Mouse (Mus musculus): ENCODE results near the gene Bsn.
"Not testable (repeated sequence)": the region's sequence is repeated elsewhere in the genome, so short reads cannot be mapped to it uniquely, and the experiment has no call there.

The Bsn gene

DNA sequence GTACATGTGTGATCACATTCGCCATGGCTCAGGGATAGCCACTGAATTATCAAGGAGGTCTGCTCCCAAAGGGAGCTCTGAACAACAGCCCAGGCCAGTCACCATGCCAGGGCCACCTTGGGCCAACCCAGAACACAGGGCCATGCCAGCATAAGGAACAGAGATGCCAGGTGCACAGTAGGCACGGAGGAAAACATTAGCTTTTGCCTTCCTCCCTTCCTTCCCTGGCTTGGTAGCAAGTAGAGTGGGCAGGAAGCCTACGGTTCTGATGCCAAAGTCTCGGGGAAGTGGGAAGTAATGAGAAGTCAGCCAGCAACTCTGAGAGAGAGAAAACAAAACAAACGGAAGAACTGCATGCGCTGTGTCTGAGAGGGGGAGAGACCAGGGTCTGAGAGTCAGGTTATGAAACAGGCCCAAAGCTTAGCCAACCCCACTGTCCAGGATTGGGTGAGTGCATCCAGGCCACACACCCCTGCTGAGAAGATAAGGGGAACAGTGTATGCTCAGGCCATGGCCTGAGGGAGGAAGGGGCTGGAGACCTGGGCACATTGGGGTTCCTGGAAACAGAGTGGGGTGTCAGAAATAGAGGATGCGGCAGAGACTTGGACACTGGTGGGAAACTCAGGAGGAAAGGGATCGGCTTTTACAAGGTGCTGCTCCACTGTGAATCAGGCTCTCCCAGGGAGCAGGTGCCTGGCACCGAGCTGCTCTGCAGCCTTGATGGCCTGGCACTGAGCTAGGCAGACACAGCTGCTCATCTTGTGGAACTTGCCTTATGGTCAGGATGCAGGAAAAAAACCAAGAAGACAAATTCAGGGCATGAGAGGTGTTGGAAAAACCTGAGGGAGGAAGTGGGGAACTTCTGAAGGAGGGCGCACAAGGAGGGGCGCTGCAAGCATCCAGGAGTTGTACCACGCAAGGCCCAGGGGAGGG lies 36.4 kb downstream of the Bsn start:
- no peak for DNase-seq (ENCODE audit: extremely low spot score, low spot score)

DNA sequence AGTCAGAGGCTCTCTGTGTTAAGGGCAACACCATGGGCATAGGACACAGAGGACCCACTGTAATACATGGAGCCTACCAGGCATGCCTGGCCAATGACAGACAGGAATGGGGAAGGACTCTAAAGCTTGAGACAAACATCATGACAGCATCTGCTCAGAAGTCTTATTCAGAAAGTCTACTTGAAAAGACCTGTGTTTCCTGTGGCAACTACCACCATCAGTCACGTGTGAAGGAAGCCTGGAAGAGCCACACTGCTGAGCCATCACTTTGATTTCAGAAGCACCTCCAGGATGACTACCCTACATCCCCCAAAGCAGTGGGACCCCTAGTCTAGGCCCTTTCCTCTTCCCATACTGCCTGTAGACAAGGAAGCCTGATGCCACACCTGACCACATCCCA lies 39.7 kb downstream of the Bsn start:
- DNase-seq (ENCODE audit: extremely low spot score, low spot score) = no peak

- DNase-seq (ENCODE audit: extremely low spot score, low spot score) = no peak
Measured at GRCm38 (mm10) chr9:108149817-108150216, 40.4 kb downstream of the Bsn start.

- DNase-seq (ENCODE audit: extremely low spot score, low spot score) = no peak
Measured at GRCm38 (mm10) chr9:108147606-108148005, 42.6 kb downstream of the Bsn start.

DNA sequence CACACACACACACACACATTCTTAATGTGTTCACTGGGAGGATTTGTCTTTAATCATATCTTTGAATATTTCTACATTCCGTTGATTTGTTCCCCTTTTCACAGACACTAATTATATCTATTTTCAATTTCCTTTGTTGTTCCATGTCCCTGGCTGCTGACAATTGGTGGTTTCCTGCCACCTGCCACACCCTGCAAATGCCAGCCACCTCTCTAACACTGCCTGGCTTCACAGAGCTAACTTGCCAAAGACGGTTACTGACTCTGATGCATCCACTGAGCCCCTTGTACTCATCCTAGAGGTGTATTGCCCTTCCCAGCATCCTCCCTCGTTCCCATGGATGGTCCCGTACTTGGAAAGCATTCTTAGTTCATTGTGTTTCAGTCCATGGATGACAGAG lies 43.7 kb downstream of the Bsn start:
- DNase-seq (ENCODE audit: extremely low spot score, low spot score) = no peak

DNA sequence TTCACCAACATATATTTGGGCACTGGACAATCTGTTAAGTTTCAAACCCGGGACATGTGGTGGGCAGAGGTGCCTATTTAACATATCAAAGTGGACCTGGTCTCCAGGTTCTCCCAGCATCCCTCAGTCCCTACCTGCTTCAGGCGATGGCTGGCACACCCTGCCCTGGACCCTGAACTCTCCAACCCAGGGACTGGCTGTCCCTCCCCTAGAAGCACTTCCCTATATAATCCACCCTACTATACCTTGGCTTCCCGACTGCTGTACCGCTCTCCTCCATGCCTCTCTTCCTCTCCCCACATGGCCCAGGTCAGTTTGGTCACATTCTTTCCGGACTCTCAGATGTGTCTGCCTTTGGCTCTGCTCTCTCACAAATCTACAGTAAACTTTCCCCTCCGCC lies 44.4 kb downstream of the Bsn start:
- DNase-seq (ENCODE audit: extremely low spot score, low spot score) = no peak

GRCm38 (mm10) chr9:108144371-108145270 lies 45.6 kb downstream of the Bsn start:
- no peak for DNase-seq (ENCODE audit: extremely low spot score, low spot score)

DNA sequence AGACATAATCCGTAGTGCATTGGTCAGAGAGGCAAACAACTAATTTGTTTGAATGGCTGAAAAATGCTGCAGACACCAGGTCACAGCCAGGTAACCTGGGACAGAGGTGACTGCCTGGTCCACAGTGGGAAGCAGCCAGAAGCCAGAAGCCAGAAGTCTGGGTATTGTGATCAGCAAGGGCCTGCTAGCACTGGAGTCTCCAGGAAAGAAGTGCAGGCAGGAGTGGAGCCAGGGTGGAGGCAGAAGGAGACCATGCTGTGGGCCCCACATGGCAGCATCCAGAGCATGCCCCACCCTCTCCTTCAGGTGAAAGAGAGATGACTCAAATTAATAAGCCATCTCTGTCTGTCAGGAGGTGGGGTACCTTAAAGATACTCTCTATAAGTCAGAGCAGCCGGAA lies 46.7 kb downstream of the Bsn start:
- no peak for DNase-seq (ENCODE audit: extremely low spot score, low spot score)

DNA sequence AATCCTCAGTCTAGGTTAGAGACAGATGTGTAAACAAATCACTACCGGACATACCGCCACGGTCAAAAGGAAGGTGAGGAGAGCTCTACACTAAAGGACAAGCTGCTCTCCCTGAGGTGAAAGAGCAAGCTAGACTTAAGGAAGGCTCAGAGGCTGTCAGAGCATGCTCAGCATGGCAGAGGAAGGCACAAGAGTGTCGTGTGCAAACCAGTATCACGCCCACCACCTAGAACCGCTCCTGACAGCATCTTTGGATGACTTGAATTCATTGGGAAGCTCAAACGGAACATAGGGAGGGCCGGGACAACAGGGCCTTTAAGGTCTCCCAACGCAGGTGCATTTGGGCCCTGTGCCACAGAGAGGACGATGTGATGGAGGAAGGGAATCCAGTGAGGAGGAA lies 48.8 kb downstream of the Bsn start:
- DNase-seq (ENCODE audit: extremely low spot score, low spot score) = no peak

- no peak for DNase-seq (ENCODE audit: extremely low spot score, low spot score)
Measured at GRCm38 (mm10) chr9:108139963-108140695, 50.1 kb downstream of the Bsn start.

DNA sequence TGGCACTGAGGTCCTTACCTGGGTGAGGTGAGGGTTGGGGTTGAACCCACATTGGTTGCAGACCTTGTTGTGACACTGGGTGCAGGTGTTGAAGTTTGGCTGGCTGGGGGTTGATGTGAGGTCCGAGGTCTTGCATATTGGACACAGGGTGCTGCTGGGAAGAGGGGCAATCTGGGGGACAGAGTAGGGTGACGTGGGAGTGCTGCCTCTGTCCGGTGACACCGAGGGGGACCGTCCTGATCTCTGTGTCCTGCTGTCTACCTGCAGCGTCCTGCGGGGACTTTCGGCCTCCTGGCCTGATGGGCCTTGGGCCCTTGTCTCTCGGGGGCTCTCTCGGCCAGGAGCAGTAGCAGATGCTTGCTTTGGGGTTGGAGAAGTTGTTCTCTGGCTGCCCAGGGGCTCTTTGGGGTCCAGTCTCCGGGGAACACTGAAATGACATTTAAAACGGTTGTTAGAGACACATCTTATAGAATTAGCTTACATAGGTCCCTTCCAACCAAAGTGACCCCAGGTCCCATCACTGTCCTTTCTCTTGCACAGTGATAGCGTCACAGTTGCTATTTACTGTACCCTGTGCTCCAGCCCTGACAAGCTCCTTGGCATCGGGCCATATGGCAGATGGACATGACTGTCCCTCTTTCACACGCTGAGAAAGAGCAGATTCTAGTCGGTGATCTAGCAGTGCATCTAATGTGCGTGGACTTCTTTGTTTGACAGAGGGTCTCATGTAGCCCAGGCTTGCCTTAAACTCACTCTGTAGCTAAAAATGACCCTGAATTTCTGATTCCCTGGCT lies 50.8 kb downstream of the Bsn start:
- no peak for DNase-seq (ENCODE audit: extremely low spot score, low spot score)

GRCm38 (mm10) chr9:108138118-108138517 lies 52.1 kb downstream of the Bsn start:
- no peak for DNase-seq (ENCODE audit: extremely low spot score, low spot score)

GRCm38 (mm10) chr9:108137523-108137922 lies 52.7 kb downstream of the Bsn start:
- DNase-seq (ENCODE audit: extremely low spot score, low spot score) = no peak

GRCm38 (mm10) chr9:108136930-108137462 lies 53.2 kb downstream of the Bsn start:
- DNase-seq (ENCODE audit: extremely low spot score, low spot score) = no peak

- DNase-seq (ENCODE audit: extremely low spot score, low spot score) = peak; percentile 35
Measured at GRCm38 (mm10) chr9:108136225-108136624, 54.0 kb downstream of the Bsn start.

GRCm38 (mm10) chr9:108135679-108136078 lies 54.5 kb downstream of the Bsn start:
- DNase-seq (ENCODE audit: extremely low spot score, low spot score) = not testable (repeated sequence)

DNA sequence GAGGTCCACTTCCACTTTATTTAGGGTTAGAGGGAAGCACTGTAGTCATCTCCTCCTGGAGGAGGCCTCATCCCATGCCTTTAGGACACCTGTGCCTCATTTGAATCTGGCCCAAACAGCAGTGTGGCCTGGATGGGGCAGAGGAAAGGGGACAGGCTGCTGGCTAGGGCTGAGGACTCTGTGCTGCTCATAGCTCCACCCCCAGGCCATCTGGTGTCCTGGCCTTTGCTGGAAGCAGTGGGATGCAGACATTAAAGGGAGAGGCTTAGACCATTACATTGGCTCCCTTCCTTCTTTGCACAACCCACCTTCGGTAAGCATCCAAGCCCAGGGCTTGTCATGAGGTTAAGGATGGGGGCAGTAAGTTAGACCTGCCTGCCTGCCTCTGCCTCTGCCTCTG lies 56.7 kb downstream of the Bsn start:
- no peak for DNase-seq (ENCODE audit: extremely low spot score, low spot score)

DNA sequence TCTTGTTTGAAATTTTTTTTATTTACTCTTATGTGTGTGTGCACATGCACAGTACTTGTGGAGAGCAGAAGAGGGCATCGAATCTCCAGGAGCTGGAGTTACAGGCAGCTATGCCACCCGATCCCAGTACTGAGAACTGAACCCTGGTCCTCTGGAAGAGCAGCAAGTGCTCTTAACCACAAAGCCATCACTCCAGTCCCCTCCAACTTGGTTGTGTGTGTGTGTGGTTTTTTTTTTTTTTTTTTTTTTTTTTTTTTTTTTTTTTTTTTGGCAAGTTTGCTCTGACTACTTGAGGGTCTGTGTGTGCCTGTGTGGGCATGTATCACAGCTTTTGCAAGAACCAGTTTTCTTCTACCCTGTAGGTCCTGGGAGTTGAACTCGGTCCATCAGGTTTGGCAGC lies 57.8 kb downstream of the Bsn start:
- no peak for DNase-seq (ENCODE audit: extremely low spot score, low spot score)

GRCm38 (mm10) chr9:108131502-108131901 lies 58.7 kb downstream of the Bsn start:
- no peak for DNase-seq (ENCODE audit: extremely low spot score, low spot score)

Measured in neural tube, embryonic 10.5 days (tissue).